Comparison of ENCODE assay signal across 8 mouse cellular contexts in genomic region chr12:3759419-3759818, GRCm38 (mm10). TPM values are rescaled to one million over a fixed set of nuclear protein-coding genes. Genes with fewer than 3 reads are reported as not detected.
DNase-seq lines count a peak whose midpoint lies in the region; ATAC-seq and TF ChIP-seq lines count a peak whose summit lies in the region.

No protein-coding gene starts in this region.

- peak; percentile 83 for TF ChIP-seq EP300 in heart, adult 2 months (IDR thresholded peaks at IDR 0.05; ENCODE audit: insufficient read depth, low read depth, low read length)

- WGBS in heart, adult 2 months = 7% methylated on average over 4 of the region's 4 CpGs
- WGBS in heart, embryonic 10.5 days = 61% methylated on average over 4 of the region's 4 CpGs
- WGBS in large intestine, adult 2 months = 3% methylated on average over 4 of the region's 4 CpGs

- peak; percentile 97 for ATAC-seq in monocyte, adult 5-6 weeks (replicated peaks; ENCODE audit: insufficient number of reproducible peaks, low FRiP score, low TSS enrichment, poor library complexity, severe bottlenecking)
- ATAC-seq in erythroid progenitor cell, adult 5-6 weeks (replicated peaks; ENCODE audit: low FRiP score, poor library complexity, severe bottlenecking) = no peak

- intact Hi-C loops in heart, adult 2 months (cut with DNase I) = loop anchor here (2.0 kb wide), 2 partner anchors 21 to 31 kb away; no protein-coding TSS in a partner anchor

- H3K4me3 ChIP-seq in heart, adult 2 months = peak overlapping the region; percentile 23; the same call in 1 of the 2 replicates
- H3K4me3 ChIP-seq in heart, embryonic 10.5 days = no peak overlapping the region

- peak; percentile 68 to 79 for DNase-seq in heart, adult 2 months
- no peak for DNase-seq in heart, embryonic 10.5 days (ENCODE audit: low spot score)
- peak; percentile 44 for DNase-seq in adrenal gland, adult 8-10 months
- DNase-seq in heart, adult 9 months (ENCODE audit: low spot score in 2 of 2) = peak; percentile 75 to 78
- peak; percentile 55 for DNase-seq in large intestine, adult 2 months (ENCODE audit: low read depth, low spot score)
- DNase-seq in frontal cortex, postnatal 14 days (ENCODE audit: low spot score in 2 of 2) = no peak

- H3K27me3 ChIP-seq in heart, adult 2 months (ENCODE audit: control insufficient read depth, insufficient read depth, low read length) = no peaks in the 10 kb centered on the region
- H3K27me3 ChIP-seq in heart, embryonic 10.5 days (ENCODE audit: insufficient read depth, poor library complexity, severe bottlenecking) = no peaks in the 10 kb centered on the region

- H3K79me2 ChIP-seq in heart, adult 2 months (replicated peaks; ENCODE audit: control insufficient read depth, insufficient read depth, low read length) = no peaks in the 10 kb centered on the region

- TF ChIP-seq POLR2A in heart, adult 2 months (IDR thresholded peaks at IDR 0.05; ENCODE audit: insufficient read depth, low read depth, low read length) = no peak

- peaks cover 6% of the 10 kb centered on the region; the same call in 1 of the 2 replicates for H3K36me3 ChIP-seq in heart, adult 2 months (ENCODE audit: control insufficient read depth, insufficient read depth, low read length)
- no peaks in the 10 kb centered on the region for H3K36me3 ChIP-seq in heart, embryonic 10.5 days

- peaks cover 8% of the 10 kb centered on the region for H3K4me1 ChIP-seq in heart, adult 2 months (ENCODE audit: control insufficient read depth, insufficient read depth, low read length)
- H3K4me1 ChIP-seq in heart, embryonic 10.5 days = peaks cover 8% of the 10 kb centered on the region; the same call in 1 of the 2 replicates

- peak; percentile 83 for TF ChIP-seq CTCF in heart, adult 2 months (IDR thresholded peaks at IDR 0.05)

- no peaks in the 10 kb centered on the region for H3K9me3 ChIP-seq in heart, embryonic 10.5 days

- peak overlapping the region; percentile 79 for H3K27ac ChIP-seq in heart, adult 2 months
- no peak overlapping the region for H3K27ac ChIP-seq in heart, embryonic 10.5 days

- no peak overlapping the region for H3K9ac ChIP-seq in heart, adult 2 months (ENCODE audit: low read depth, low read length)

RNA-seq across cellular contexts. Expression of gene Dnmt3a, which starts 46.4 kb away (rescaled TPM):
- total RNA-seq in heart, adult 2 months (2021) = 10 to 100 TPM; 50.9 to 56.0 TPM
- polyA plus RNA-seq in heart, adult 2 months (2012; rRNA removed) = 13.6 and 22.4 TPM in 2 replicates
- 148 and 154 TPM in 2 replicates for polyA plus RNA-seq in heart, embryonic 10.5 days (2016; fragmentation: Nextera tagmentation; extraction: Ambion mirVana)
- total RNA-seq in adrenal gland, adult 8-10 months (2022) = 10 to 100 TPM; 35.5 to 81.6 (median 56.9) TPM
- 5.7 and 8.4 TPM in 2 replicates for polyA plus RNA-seq in large intestine, adult 2 months (2012; rRNA removed)
- 13.2 to 31.5 TPM (median 18.2 TPM) in 3 replicates for total RNA-seq in monocyte, adult 5-6 weeks (2017)
- 1.3 and 4.0 TPM in 2 replicates for total RNA-seq in erythroid progenitor cell, adult 5-6 weeks (2015; ENCODE audit: low replicate concordance)
- total RNA-seq in erythroid progenitor cell, adult 5-6 weeks (2017; ENCODE audit: low replicate concordance) = 0.83 and 3.7 TPM in 2 replicates

Comparison
In these comparisons a context has a peak if more than half of its experiments do, and no peak if none do; other contexts are left out.
1. DNase-seq: peak in heart, adult 2 months (2 of 2), adrenal gland, adult 8-10 months (single experiment), heart, adult 9 months (2 of 2) and large intestine, adult 2 months (single experiment); none in heart, embryonic 10.5 days (single experiment) and frontal cortex, postnatal 14 days (0 of 2).